9 mouse cellular contexts compared by ENCODE assay signal in genomic region chr2:153807464-153807863, GRCm38 (mm10). TPM values are rescaled to one million over a fixed set of nuclear protein-coding genes. Genes with fewer than 3 reads are reported as not detected.
DNase-seq lines count a peak whose midpoint lies in the region; ATAC-seq and TF ChIP-seq lines count a peak whose summit lies in the region.
"Not testable (repeated sequence)": the region's sequence is repeated elsewhere in the genome, so short reads cannot be mapped to it uniquely, and the experiment has no call there.
"Had no signal": no experiment of that assay in that cellular context is flagged by ENCODE, and none has a peak within 500 bp of the region (broad histone marks: within the 10 kb centered on the region; RNA-seq: fewer than 3 reads in every experiment).

No protein-coding gene starts in this region.

- H3K9ac ChIP-seq in ES-Bruce4 (ENCODE audit: low read depth, poor library complexity, severe bottlenecking); embryonic facial prominence, embryonic 11.5 days (replicated peaks; ENCODE audit: low read length); heart, postnatal 0 days (replicated peaks; ENCODE audit: low read depth, low read length); neural tube, embryonic 11.5 days (ENCODE audit: low read length): not testable (repeated sequence)

- peak; percentile 31 for TF ChIP-seq CTCF in ES-Bruce4 (IDR thresholded peaks at IDR 0.05; ENCODE audit: low read depth, low read length)
- peak; percentile 55; the same call in 1 of the 2 replicates for TF ChIP-seq CTCF in brain, embryonic 14.5 days (IDR thresholded peaks at IDR 0.05; ENCODE audit: borderline replicate concordance, extremely low read depth, insufficient read depth, insufficient read length)
- TF ChIP-seq CTCF in heart, postnatal 0 days (IDR thresholded peaks at IDR 0.05; ENCODE audit: low read depth), result peak; percentile 86
- TF ChIP-seq CTCF in thymus, adult 2 months (IDR thresholded peaks at IDR 0.05; ENCODE audit: borderline replicate concordance, control insufficient read depth, extremely low read depth, insufficient read depth, low read length, poor library complexity), result not testable (repeated sequence)

- ATAC-seq in embryonic facial prominence, embryonic 11.5 days (replicated peaks; ENCODE audit: insufficient number of reproducible peaks, low FRiP score, low TSS enrichment, low read depth); heart, postnatal 0 days (ENCODE audit: insufficient read depth, low read depth); neural tube, embryonic 11.5 days (ENCODE audit: insufficient read depth, low FRiP score, low TSS enrichment): not testable (repeated sequence)

- not testable (repeated sequence) for H3K4me1 ChIP-seq in ES-Bruce4 (ENCODE audit: control insufficient read depth, insufficient read depth, low read length); embryonic facial prominence, embryonic 11.5 days (ENCODE audit: control insufficient read depth, insufficient read depth, low read length); heart, postnatal 0 days (ENCODE audit: control insufficient read depth, insufficient read depth); neural tube, embryonic 11.5 days (ENCODE audit: control insufficient read depth, insufficient read depth, low read length); thymus, adult 2 months (replicated peaks; ENCODE audit: control insufficient read depth, insufficient read depth, low read length)

- not testable (repeated sequence) for H3K27ac ChIP-seq in ES-Bruce4 (ENCODE audit: insufficient read depth, low read length); embryonic facial prominence, embryonic 11.5 days (replicated peaks; ENCODE audit: low read depth, low read length); heart, postnatal 0 days (ENCODE audit: low read depth); neural tube, embryonic 11.5 days (ENCODE audit: low read depth, low read length); thymus, adult 2 months (ENCODE audit: control insufficient read depth, insufficient read depth, low read length)

- not testable (repeated sequence) for H3K36me3 ChIP-seq in ES-Bruce4 (ENCODE audit: control insufficient read depth, insufficient read depth, low read length, poor library complexity, severe bottlenecking); embryonic facial prominence, embryonic 11.5 days (replicated peaks; ENCODE audit: control insufficient read depth, insufficient read depth, low read depth, low read length); heart, postnatal 0 days (replicated peaks; ENCODE audit: control insufficient read depth, insufficient read depth, low read length); neural tube, embryonic 11.5 days (ENCODE audit: control insufficient read depth, insufficient read depth, low read length); thymus, adult 2 months (ENCODE audit: control insufficient read depth, insufficient read depth, low read length)

- not testable (repeated sequence) for H3K4me3 ChIP-seq in ES-Bruce4 (ENCODE audit: low read depth, low read length); embryonic facial prominence, embryonic 11.5 days (ENCODE audit: low read depth, low read length); heart, postnatal 0 days (ENCODE audit: low read depth, low read length); neural tube, embryonic 11.5 days (ENCODE audit: low read depth, low read length); thymus, adult 2 months (ENCODE audit: control insufficient read depth, insufficient read depth, low read length)

- not testable (repeated sequence) for H3K27me3 ChIP-seq in ES-Bruce4 (ENCODE audit: control insufficient read depth, insufficient read depth, low read length, poor library complexity, severe bottlenecking); embryonic facial prominence, embryonic 11.5 days (ENCODE audit: control insufficient read depth, insufficient read depth, low read length); heart, postnatal 0 days (ENCODE audit: control insufficient read depth, insufficient read depth, low read length); neural tube, embryonic 11.5 days (ENCODE audit: control insufficient read depth, insufficient read depth, low read length); thymus, adult 2 months (ENCODE audit: control insufficient read depth, insufficient read depth, low read length)

- not testable (repeated sequence) for H3K4me2 ChIP-seq in embryonic facial prominence, embryonic 11.5 days (ENCODE audit: low read depth, low read length); heart, postnatal 0 days (ENCODE audit: low read depth, low read length); neural tube, embryonic 11.5 days (ENCODE audit: low read depth)

- TF ChIP-seq POLR2A in ES-Bruce4 (IDR thresholded peaks at IDR 0.05; ENCODE audit: insufficient read depth, low read length); brain, embryonic 14.5 days (IDR thresholded peaks at IDR 0.05; ENCODE audit: borderline replicate concordance, extremely low read depth, insufficient read depth, insufficient read length, poor library complexity, severe bottlenecking); thymus, adult 2 months (IDR thresholded peaks at IDR 0.05; ENCODE audit: control insufficient read depth, extremely low read depth, insufficient read depth, low read length, poor library complexity): not testable (repeated sequence)

- TF ChIP-seq EP300 in ES-Bruce4 (IDR thresholded peaks at IDR 0.05; ENCODE audit: insufficient read depth, low read depth, low read length); heart, postnatal 0 days (IDR thresholded peaks at IDR 0.05; ENCODE audit: low read depth): not testable (repeated sequence)

- not testable (repeated sequence) for H3K9me3 ChIP-seq in ES-Bruce4 (replicated peaks; ENCODE audit: control insufficient read depth, insufficient read depth, low read length, poor library complexity, severe bottlenecking); embryonic facial prominence, embryonic 11.5 days (replicated peaks; ENCODE audit: control insufficient read depth, low read length); heart, postnatal 0 days (replicated peaks; ENCODE audit: control insufficient read depth, low read length); neural tube, embryonic 11.5 days (ENCODE audit: control insufficient read depth, low read length)

- DNase-seq in brain, embryonic 14.5 days (ENCODE audit: low read depth), result peak; percentile 69
- DNase-seq in embryonic facial prominence, embryonic 11.5 days (ENCODE audit: low spot score), result peak; percentile 69
- not testable (repeated sequence) for DNase-seq in heart, postnatal 0 days (ENCODE audit: low spot score)
- peak; percentile 35 to 77 for DNase-seq in kidney, postnatal 36 days
- peak; percentile 60 for DNase-seq in liver
- DNase-seq in neural tube, embryonic 11.5 days (ENCODE audit: low spot score), result peak; percentile 66
- DNase-seq in thymus, adult 2 months, result peak; percentile 48

RNA-seq across cellular contexts. Expression of gene Efcab8, which starts 27.7 kb away (rescaled TPM):
- polyA plus RNA-seq in ES-Bruce4 (2011; ENCODE audit: insufficient read depth, insufficient read length, low read depth, missing spikeins), result 0.48 and 1.6 TPM in 2 replicates
- polyA plus RNA-seq in brain, embryonic 14.5 days (2012; rRNA removed), result 0.05 and 0.16 TPM in 2 replicates
- polyA plus RNA-seq in embryonic facial prominence, embryonic 11.5 days (2014; fragmentation: Nextera tagmentation; extraction: Ambion mirVana), result not detected in 2 replicates
- not detected in 2 replicates for total RNA-seq in heart, postnatal 0 days (2014; rRNA removed; ENCODE audit: low replicate concordance)
- 0.05 TPM in 1 of 2 replicates, not detected in the other for polyA plus RNA-seq in heart, postnatal 0 days (2015; fragmentation: Nextera tagmentation; extraction: Ambion mirVana)
- not detected in 2 replicates for polyA plus RNA-seq in neural tube, embryonic 11.5 days (2014; fragmentation: Nextera tagmentation; extraction: Ambion mirVana)
- polyA plus RNA-seq in thymus, adult 2 months (2012; rRNA removed), result 1.8 and 1.9 TPM in 2 replicates
- polyA plus RNA-seq: heart, embryonic 11.5 days had no signal
